Mouse (Mus musculus): ENCODE results near the gene Gm15737.

The Gm15737 gene

GRCm38 (mm10) chr6:92869089-92869581 is at the start of gene Gm15737:
Gm15737 (plus strand) TSS chr6:92869357.
- DNase-seq (ENCODE audit: low spot score) = peak; percentile 74

DNA sequence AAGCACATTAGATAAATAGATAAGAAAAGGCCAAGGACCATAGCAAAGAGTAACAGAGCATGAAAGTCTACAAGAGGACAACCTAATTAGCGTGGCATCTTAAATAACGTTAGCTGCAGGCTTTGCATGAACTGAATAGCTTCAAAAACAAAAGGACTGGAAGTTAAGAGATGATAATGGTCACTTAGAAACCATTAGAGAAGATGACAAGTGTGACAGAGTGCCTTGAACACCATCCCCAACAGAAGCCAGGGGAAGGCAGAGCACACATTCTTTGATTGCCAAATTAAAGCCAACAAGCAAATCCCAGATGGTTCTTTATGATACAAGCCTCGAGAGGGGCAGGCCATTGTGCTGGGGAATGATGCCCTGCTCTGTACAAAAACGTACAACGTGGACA is 47.6 kb upstream of the Gm15737 start:
- no peak for DNase-seq (ENCODE audit: low spot score)

GRCm38 (mm10) chr6:92822006-92822405 is 47.2 kb upstream of the Gm15737 start:
- DNase-seq (ENCODE audit: low spot score) = no peak

GRCm38 (mm10) chr6:92823991-92824390 is 45.2 kb upstream of the Gm15737 start:
- DNase-seq (ENCODE audit: low spot score) = no peak

DNA sequence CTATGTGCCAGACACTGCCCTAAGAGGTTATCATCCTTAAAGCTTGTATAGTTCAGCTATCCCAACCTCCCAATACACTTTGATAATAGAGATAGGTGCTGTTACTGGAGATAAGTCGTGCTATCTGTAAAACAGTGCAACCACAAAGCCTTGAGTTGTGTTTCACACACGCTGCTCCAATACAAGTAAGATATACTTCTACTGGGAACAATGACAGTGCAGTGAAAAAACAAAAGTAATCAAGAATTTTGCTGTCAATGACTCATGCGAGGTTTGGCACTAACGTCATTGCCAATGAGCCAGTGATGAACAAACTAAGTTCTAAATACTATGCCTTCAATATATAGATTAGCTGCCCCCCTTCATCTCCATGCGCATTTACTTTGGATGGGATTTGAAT is 42.6 kb upstream of the Gm15737 start:
- DNase-seq (ENCODE audit: low spot score) = no peak

GRCm38 (mm10) chr6:92827360-92827759 is 41.8 kb upstream of the Gm15737 start:
- no peak for DNase-seq (ENCODE audit: low spot score)

DNA sequence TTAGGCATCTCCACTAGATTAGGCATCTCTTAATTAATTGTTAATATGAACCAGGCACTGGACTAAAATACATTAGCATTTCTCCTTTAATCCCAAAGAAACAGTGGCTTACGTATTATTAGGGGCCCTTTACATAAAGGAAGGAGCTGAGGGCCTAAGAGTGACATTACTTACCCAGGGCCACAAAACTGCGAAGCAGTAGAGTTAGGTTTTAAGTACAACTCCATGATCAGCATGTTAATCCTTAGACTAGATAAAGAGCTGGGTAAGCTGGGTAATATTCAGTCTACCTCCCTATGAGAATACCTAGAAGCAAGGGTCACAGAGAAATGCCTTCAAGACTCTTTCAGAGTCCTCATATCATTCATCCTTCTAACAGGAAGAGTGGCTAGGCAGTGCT is 40.0 kb upstream of the Gm15737 start:
- no peak for DNase-seq (ENCODE audit: low spot score)

GRCm38 (mm10) chr6:92831106-92831505 is 38.1 kb upstream of the Gm15737 start:
- DNase-seq (ENCODE audit: low spot score) = no peak

DNA sequence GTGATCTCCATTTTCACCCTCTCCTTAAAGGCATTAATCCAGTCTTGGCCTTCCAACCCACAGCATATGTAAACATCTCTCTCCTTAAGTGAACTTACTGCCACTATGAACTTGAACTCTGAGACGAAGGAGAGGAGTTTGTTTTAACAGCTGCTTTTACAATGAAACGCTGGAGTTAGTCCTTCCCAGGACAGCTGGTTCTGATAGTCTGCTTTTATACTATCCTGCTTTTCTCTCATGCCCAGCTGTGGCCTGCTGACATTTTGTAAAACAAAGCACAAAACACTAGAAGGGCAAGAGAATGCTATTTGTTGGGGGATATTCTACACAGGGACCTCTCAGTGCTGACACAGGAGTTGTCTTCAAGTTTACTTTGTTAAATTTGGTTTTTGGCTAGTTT is 27.2 kb upstream of the Gm15737 start:
- DNase-seq (ENCODE audit: low spot score) = no peak

DNA sequence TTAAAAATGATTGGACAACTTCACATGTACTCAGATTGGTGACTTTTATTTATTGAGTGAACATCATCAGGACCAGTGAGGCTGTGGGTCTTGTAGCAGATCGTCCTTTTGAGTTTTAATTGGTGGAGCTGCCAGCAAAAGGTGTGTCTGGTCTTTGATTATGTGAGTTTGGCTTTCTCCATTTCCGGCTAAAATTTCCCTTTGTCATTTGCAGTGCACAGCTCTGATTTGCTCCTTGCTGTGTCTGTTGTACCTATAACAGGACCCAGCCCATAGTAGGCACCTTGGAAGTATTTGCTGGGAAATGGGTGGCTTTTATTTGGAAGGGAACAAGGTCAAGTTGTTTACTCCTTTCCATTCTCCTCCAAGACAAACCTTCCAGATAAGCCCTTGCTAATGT is 25.7 kb upstream of the Gm15737 start:
- DNase-seq (ENCODE audit: low spot score) = no peak

- no peak for DNase-seq (ENCODE audit: low spot score)
Observed at GRCm38 (mm10) chr6:92845898-92846297, 23.3 kb upstream of the Gm15737 start.

- no peak for DNase-seq (ENCODE audit: low spot score)
Observed at GRCm38 (mm10) chr6:92846614-92847013, 22.5 kb upstream of the Gm15737 start.

DNA sequence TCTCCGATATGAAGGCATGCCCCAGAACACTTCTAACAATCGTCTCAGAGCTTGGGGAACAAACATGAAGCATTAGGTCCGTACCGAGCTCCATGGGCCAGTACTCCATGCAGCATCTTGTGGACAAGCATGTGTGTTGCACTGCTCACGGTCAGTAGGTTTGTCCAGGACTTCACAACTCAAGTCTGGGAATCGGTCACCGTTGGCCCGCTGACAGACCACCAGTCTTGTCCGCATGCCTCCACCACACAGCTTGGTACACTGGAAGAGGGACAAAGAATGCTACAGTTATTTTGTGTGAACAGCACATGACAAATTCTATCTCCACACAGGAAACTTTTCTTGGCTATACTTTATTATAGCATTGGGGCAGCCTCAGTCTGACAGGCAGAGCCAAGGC is 19.9 kb upstream of the Gm15737 start:
- DNase-seq (ENCODE audit: low spot score) = no peak

GRCm38 (mm10) chr6:92850250-92850649 is 18.9 kb upstream of the Gm15737 start:
- peak; percentile 84 for DNase-seq (ENCODE audit: low spot score)

GRCm38 (mm10) chr6:92854873-92855272 is 14.3 kb upstream of the Gm15737 start:
- peak; percentile 77 for DNase-seq (ENCODE audit: low spot score)

- DNase-seq (ENCODE audit: low spot score) = no peak
Observed at GRCm38 (mm10) chr6:92857761-92858160, 11.4 kb upstream of the Gm15737 start.

GRCm38 (mm10) chr6:92858721-92859510 is 10.2 kb upstream of the Gm15737 start:
- DNase-seq (ENCODE audit: low spot score) = no peak

- DNase-seq (ENCODE audit: low spot score) = no peak
Observed at GRCm38 (mm10) chr6:92860285-92860912, 8.8 kb upstream of the Gm15737 start.

DNA sequence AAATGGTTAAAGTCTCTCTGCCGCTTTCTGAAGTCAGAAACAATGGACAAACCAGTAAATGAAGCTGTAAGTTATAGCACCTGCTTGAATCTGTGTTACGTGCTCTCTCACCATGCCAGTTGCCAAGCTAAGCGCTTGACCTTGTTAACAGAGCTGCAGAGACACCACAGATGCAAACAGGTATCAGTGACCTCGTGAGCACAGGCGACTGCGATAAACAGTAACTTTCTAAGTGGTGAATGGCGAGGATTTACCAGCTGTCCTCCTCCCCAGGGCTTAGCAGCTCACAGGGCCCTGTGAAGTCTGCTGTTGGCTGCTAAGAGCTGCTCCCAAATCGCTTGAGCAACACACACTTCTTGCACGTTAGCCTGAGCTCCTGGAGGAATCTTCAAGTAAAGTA is 6.6 kb upstream of the Gm15737 start:
- no peak for DNase-seq (ENCODE audit: low spot score)

GRCm38 (mm10) chr6:92869582-92870219 is 544 bp downstream of the Gm15737 start:
- peak; percentile 35 for DNase-seq (ENCODE audit: low spot score)

- no peak for DNase-seq (ENCODE audit: low spot score)
Observed at GRCm38 (mm10) chr6:92871813-92872212, 2.7 kb downstream of the Gm15737 start.

DNA sequence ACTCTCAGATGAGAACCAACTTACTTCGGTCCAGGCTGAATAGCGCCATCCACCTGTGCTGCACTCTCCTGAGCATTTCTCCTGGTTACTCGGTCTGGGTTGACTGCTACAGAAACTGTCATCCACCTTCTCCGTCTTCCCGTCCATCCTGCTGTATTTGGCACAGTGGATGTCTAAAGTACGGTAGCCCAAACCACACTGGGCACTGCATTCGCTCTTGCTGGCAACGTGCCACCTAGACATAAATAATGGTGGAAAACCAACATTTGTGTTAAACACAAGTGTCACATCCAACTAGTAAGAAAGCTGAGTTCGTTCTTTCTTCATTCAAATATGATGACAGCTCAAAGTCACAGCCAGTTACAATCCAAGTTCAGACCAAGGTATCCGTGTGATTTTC is 3.6 kb downstream of the Gm15737 start:
- DNase-seq (ENCODE audit: low spot score) = no peak

DNA sequence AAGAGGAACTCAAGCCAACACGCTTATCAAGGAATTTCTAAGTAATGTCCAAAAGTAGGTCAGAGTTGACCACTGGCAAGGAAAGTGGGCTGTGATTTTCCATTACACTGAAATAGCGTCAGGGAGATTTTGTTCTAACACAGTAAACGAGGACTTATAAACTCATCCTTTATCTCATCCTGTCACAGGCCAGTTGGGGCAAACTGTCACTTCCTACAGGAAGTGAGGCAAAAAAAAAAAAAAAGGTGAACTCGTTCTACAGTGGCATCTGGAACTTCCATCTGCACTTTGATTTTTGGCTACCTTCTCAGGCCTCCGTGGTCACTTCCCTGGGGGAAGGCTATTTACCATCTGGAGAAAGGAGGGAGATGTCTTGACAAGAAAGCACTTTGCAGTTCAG is 5.7 kb downstream of the Gm15737 start:
- DNase-seq (ENCODE audit: low spot score) = peak; percentile 89

Data from lung, postnatal 25 days (tissue).